ENCODE assay signal across 29 mouse cellular contexts in the genomic region with DNA sequence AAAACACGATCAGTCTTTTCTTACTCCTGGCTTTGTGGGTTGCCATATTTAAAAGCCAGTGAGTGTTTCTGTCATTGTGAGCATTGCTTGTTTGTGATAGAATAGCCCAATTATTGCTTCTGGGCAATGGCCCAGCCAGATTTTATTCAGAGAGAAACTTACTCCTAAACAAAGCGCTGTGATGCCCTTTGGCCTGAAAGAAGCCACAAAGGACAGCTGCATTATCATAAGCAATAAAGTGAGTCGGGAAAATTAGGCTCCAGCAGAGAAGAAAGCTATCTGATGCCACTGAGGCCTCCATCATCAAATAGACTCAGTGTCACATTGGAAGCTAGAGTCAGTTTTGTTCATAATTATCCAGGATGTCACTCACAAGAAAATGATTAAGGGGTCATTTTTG.
A peak's percentile ranks its signal among the peaks of the same experiment; 100 is the strongest.
DNase-seq lines count a peak whose midpoint lies in the region; ATAC-seq and TF ChIP-seq lines count a peak whose summit lies in the region.
"Had no signal": no experiment of that assay in that cellular context is flagged by ENCODE, and none has a peak within 500 bp of the region (broad histone marks: within the 10 kb centered on the region; RNA-seq: fewer than 3 reads in every experiment).

No protein-coding gene starts in this region.

- no peak overlapping the region for H3K4me2 ChIP-seq in hindbrain, embryonic 11.5 days (replicated peaks; ENCODE audit: low read depth, low read length)
- no peak overlapping the region for H3K4me2 ChIP-seq in hindbrain, embryonic 14.5 days (replicated peaks)
- H3K4me2 ChIP-seq in midbrain, postnatal 0 days (ENCODE audit: low read depth, low read length, poor library complexity, severe bottlenecking), result no peak overlapping the region
- H3K4me2 ChIP-seq in midbrain, embryonic 15.5 days, result no peak overlapping the region
- H3K4me2 ChIP-seq: embryonic facial prominence, embryonic 12.5 days; heart, embryonic 13.5 days; liver, embryonic 12.5 days; midbrain, embryonic 13.5 days had no signal

- WGBS in hindbrain, embryonic 11.5 days, result 31% methylated on average over 3 of the region's 3 CpGs
- WGBS in hindbrain, embryonic 14.5 days, result 24% methylated on average over 3 of the region's 3 CpGs
- 34% methylated on average over 3 of the region's 3 CpGs for WGBS in midbrain, postnatal 0 days
- WGBS in midbrain, embryonic 15.5 days, result 24% methylated on average over 3 of the region's 3 CpGs
- WGBS in limb, embryonic 10.5 days, result 64% methylated on average over 3 of the region's 3 CpGs

- no peak for TF ChIP-seq POLR2A in brain, embryonic 14.5 days (IDR thresholded peaks at IDR 0.05; ENCODE audit: borderline replicate concordance, extremely low read depth, insufficient read depth, insufficient read length, poor library complexity, severe bottlenecking)

- no peaks in the 10 kb centered on the region for H3K36me3 ChIP-seq in hindbrain, embryonic 11.5 days (ENCODE audit: control insufficient read depth, insufficient read depth, low read length)
- no peaks in the 10 kb centered on the region for H3K36me3 ChIP-seq in hindbrain, embryonic 14.5 days (replicated peaks; ENCODE audit: control insufficient read depth, insufficient read depth)
- no peaks in the 10 kb centered on the region for H3K36me3 ChIP-seq in midbrain, postnatal 0 days (ENCODE audit: insufficient read depth, low read length)
- no peaks in the 10 kb centered on the region for H3K36me3 ChIP-seq in midbrain, embryonic 15.5 days (replicated peaks)
- H3K36me3 ChIP-seq in limb, embryonic 10.5 days, result no peaks in the 10 kb centered on the region
- H3K36me3 ChIP-seq: embryonic facial prominence, embryonic 12.5 days; forebrain, embryonic 10.5 days; heart, embryonic 13.5 days; liver, embryonic 12.5 days; midbrain, embryonic 13.5 days had no signal

- no peaks in the 10 kb centered on the region for H3K4me1 ChIP-seq in hindbrain, embryonic 11.5 days (replicated peaks; ENCODE audit: control insufficient read depth, insufficient read depth, low read length)
- no peaks in the 10 kb centered on the region for H3K4me1 ChIP-seq in hindbrain, embryonic 14.5 days (replicated peaks; ENCODE audit: control insufficient read depth, insufficient read depth, low read length)
- H3K4me1 ChIP-seq in midbrain, postnatal 0 days (ENCODE audit: insufficient read depth, low read length), result no peaks in the 10 kb centered on the region
- no peaks in the 10 kb centered on the region for H3K4me1 ChIP-seq in midbrain, embryonic 15.5 days
- no peaks in the 10 kb centered on the region for H3K4me1 ChIP-seq in limb, embryonic 10.5 days
- H3K4me1 ChIP-seq: embryonic facial prominence, embryonic 12.5 days; heart, embryonic 13.5 days; liver, embryonic 12.5 days had no signal

- H3K9ac ChIP-seq in hindbrain, embryonic 11.5 days (ENCODE audit: low read depth, low read length), result no peak overlapping the region
- no peak overlapping the region for H3K9ac ChIP-seq in hindbrain, embryonic 14.5 days
- H3K9ac ChIP-seq in midbrain, postnatal 0 days (replicated peaks; ENCODE audit: low read length, poor library complexity, severe bottlenecking), result no peak overlapping the region
- H3K9ac ChIP-seq in midbrain, embryonic 15.5 days, result no peak overlapping the region
- H3K9ac ChIP-seq: embryonic facial prominence, embryonic 12.5 days; forebrain, postnatal 0 days; heart, embryonic 13.5 days; liver, embryonic 12.5 days; liver, postnatal 0 days; midbrain, embryonic 13.5 days had no signal

- no peaks in the 10 kb centered on the region for H3K27me3 ChIP-seq in hindbrain, embryonic 11.5 days (ENCODE audit: control insufficient read depth, insufficient read depth, low read length)
- H3K27me3 ChIP-seq in hindbrain, embryonic 14.5 days (ENCODE audit: control insufficient read depth, insufficient read depth, low read length), result no peaks in the 10 kb centered on the region
- H3K27me3 ChIP-seq in midbrain, postnatal 0 days (ENCODE audit: insufficient read depth, low read length), result no peaks in the 10 kb centered on the region
- H3K27me3 ChIP-seq in midbrain, embryonic 15.5 days (replicated peaks), result no peaks in the 10 kb centered on the region
- H3K27me3 ChIP-seq in limb, embryonic 10.5 days (ENCODE audit: low read depth, poor library complexity, severe bottlenecking), result no peaks in the 10 kb centered on the region
- H3K27me3 ChIP-seq: CH12.LX; embryonic facial prominence, embryonic 12.5 days; heart, embryonic 13.5 days; liver, embryonic 12.5 days; midbrain, embryonic 13.5 days had no signal

- no peaks in the 10 kb centered on the region for H3K9me3 ChIP-seq in hindbrain, embryonic 11.5 days (ENCODE audit: control insufficient read depth, low read length)
- no peaks in the 10 kb centered on the region for H3K9me3 ChIP-seq in hindbrain, embryonic 14.5 days (ENCODE audit: control insufficient read depth, low read length)
- H3K9me3 ChIP-seq in midbrain, postnatal 0 days (ENCODE audit: low read length), result no peaks in the 10 kb centered on the region
- no peaks in the 10 kb centered on the region for H3K9me3 ChIP-seq in midbrain, embryonic 15.5 days
- no peaks in the 10 kb centered on the region for H3K9me3 ChIP-seq in limb, embryonic 10.5 days (replicated peaks)
- H3K9me3 ChIP-seq: embryonic facial prominence, embryonic 12.5 days; forebrain, embryonic 10.5 days; heart, embryonic 13.5 days; liver, embryonic 12.5 days; midbrain, embryonic 13.5 days had no signal

- peak; percentile 3 for DNase-seq in hindbrain, embryonic 11.5 days (ENCODE audit: low spot score)
- no peak for DNase-seq in hindbrain, embryonic 14.5 days (ENCODE audit: low spot score)
- peak; percentile 14 for DNase-seq in midbrain, postnatal 0 days (ENCODE audit: low spot score)
- DNase-seq in brain, embryonic 14.5 days (ENCODE audit: low read depth), result peak; percentile 71
- DNase-seq in limb, embryonic 10.5 days (ENCODE audit: low spot score), result no peak
- no peak for DNase-seq in gastrocnemius, postnatal 25 days
- DNase-seq: adrenal gland, adult 8-10 months; B cell, adult 2 months; cerebellum, adult 11 months; cerebellum, adult 9-11 months; forebrain, postnatal 0 days; heart, postnatal 10 days; kidney, adult 8-10 months; kidney, postnatal 25 days; liver, postnatal 0 days; lung, postnatal 36 days; right cerebral cortex, postnatal 25 days; spleen, adult 18-20 months; thymus, postnatal 25 days had no signal

- no peak for TF ChIP-seq CTCF in midbrain, postnatal 0 days (IDR thresholded peaks at IDR 0.05)
- TF ChIP-seq CTCF in brain, embryonic 14.5 days (IDR thresholded peaks at IDR 0.05; ENCODE audit: borderline replicate concordance, extremely low read depth, insufficient read depth, insufficient read length), result no peak

- H3K27ac ChIP-seq in hindbrain, embryonic 11.5 days (ENCODE audit: low read depth, low read length), result no peak overlapping the region
- H3K27ac ChIP-seq in hindbrain, embryonic 14.5 days, result no peak overlapping the region
- H3K27ac ChIP-seq in midbrain, postnatal 0 days (ENCODE audit: low read depth, low read length), result no peak overlapping the region
- no peak overlapping the region for H3K27ac ChIP-seq in midbrain, embryonic 15.5 days
- H3K27ac ChIP-seq in limb, embryonic 10.5 days, result no peak overlapping the region
- H3K27ac ChIP-seq: embryonic facial prominence, embryonic 12.5 days; forebrain, embryonic 10.5 days; heart, embryonic 13.5 days; layer of hippocampus, adult 2 months; left cerebral cortex, adult 2 months; liver, embryonic 12.5 days; midbrain, embryonic 13.5 days had no signal

- no peak overlapping the region for H3K4me3 ChIP-seq in hindbrain, embryonic 11.5 days (ENCODE audit: low read depth, low read length)
- H3K4me3 ChIP-seq in hindbrain, embryonic 14.5 days (replicated peaks; ENCODE audit: low read length), result no peak overlapping the region
- H3K4me3 ChIP-seq in midbrain, postnatal 0 days (ENCODE audit: low read depth, low read length), result no peak overlapping the region
- no peak overlapping the region for H3K4me3 ChIP-seq in midbrain, embryonic 15.5 days
- H3K4me3 ChIP-seq in limb, embryonic 10.5 days, result no peak overlapping the region
- H3K4me3 ChIP-seq: embryonic facial prominence, embryonic 12.5 days; forebrain, embryonic 10.5 days; heart, embryonic 13.5 days; layer of hippocampus, adult 2 months; left cerebral cortex, adult 2 months; liver, embryonic 12.5 days; midbrain, embryonic 13.5 days had no signal

- no peak for ATAC-seq in hindbrain, embryonic 11.5 days (ENCODE audit: low FRiP score)
- ATAC-seq in hindbrain, embryonic 14.5 days (ENCODE audit: low FRiP score), result no peak
- no peak for ATAC-seq in midbrain, postnatal 0 days (ENCODE audit: low FRiP score)
- ATAC-seq in midbrain, embryonic 15.5 days (replicated peaks), result no peak
- ATAC-seq: forebrain, postnatal 0 days; hindbrain, embryonic 16.5 days; liver, embryonic 12.5 days; liver, postnatal 0 days; midbrain, embryonic 13.5 days had no signal

Comparison
In these comparisons a context has a peak if more than half of its experiments do, and no peak if none do; other contexts are left out.
1. DNase-seq: peak in hindbrain, embryonic 11.5 days (single experiment), midbrain, postnatal 0 days (single experiment) and brain, embryonic 14.5 days (single experiment); none in hindbrain, embryonic 14.5 days (single experiment), limb, embryonic 10.5 days (single experiment) and gastrocnemius, postnatal 25 days (single experiment).